Mouse (Mus musculus) midbrain, embryonic 12.5 days (tissue): ENCODE measurements at regions not wholly inside any gene's neighbourhood (a gene's known extent, or its start where the extent isn't known, plus 50 kb on each side); places are given as distances from the start of the nearest gene placed in this dataset.
A peak's percentile ranks its signal among the peaks of the same experiment; 100 is the strongest.
"Not testable (repeated sequence)": the region's sequence is repeated elsewhere in the genome, so short reads cannot be mapped to it uniquely, and the experiment has no call there.

Experiments used
- ATAC-seq: fragments of 200-750 bp; cut with Nextera tagmentation; 2 replicates; pipeline ENCODE4 v1.8.0; 2017; ENCODE audit warnings: low read depth, moderate TSS enrichment, moderate library complexity; ENCODE audit not compliant: low FRiP score
- H3K27ac ChIP-seq: fragments of 300-500 bp; sonication (generic); replicated peaks from 2 replicates; pipeline ENCODE4 v1.5.1; 2016; ENCODE audit warnings: mild to moderate bottlenecking
- H3K27me3 ChIP-seq: fragments of 300-500 bp; sonication (generic); 2 replicates; pipeline ENCODE4 v1.6.1; 2016; ENCODE audit warnings: mild to moderate bottlenecking
- H3K36me3 ChIP-seq: fragments of 300-500 bp; sonication (generic); 2 replicates; pipeline ENCODE4 v1.6.1; 2016
- H3K4me1 ChIP-seq: fragments of 300-500 bp; sonication (generic); 2 replicates; pipeline ENCODE4 v1.6.1; 2016
- H3K4me2 ChIP-seq: fragments of 300-500 bp; sonication (generic); replicated peaks from 2 replicates; pipeline ENCODE4 v1.6.1; 2016; ENCODE audit warnings: mild to moderate bottlenecking, moderate library complexity
- H3K4me3 ChIP-seq: fragments of 300-500 bp; sonication (generic); 2 replicates; pipeline ENCODE4 v1.5.1; 2016; ENCODE audit warnings: mild to moderate bottlenecking
- H3K9ac ChIP-seq: fragments of 300-500 bp; sonication (generic); replicated peaks from 2 replicates; pipeline ENCODE4 v1.6.1; 2016; ENCODE audit warnings: mild to moderate bottlenecking, moderate library complexity
- H3K9me3 ChIP-seq: fragments of 300-500 bp; sonication (generic); 2 replicates; pipeline ENCODE4 v1.6.1; 2016; ENCODE audit warnings: mild to moderate bottlenecking
- WGBS: fragments of 180-500 bp; shearing (Covaris S2); methylation state at CpG from one replicate; pipeline ENCODE4 v1.1.7; 2016; 5-methylcytosine and 5-hydroxymethylcytosine counted together

- WGBS: 83% methylated on average over 1 of the region's 1 CpGs
- H3K27me3 ChIP-seq: no peaks in the 10 kb centered on the region
- ATAC-seq: no peak
- H3K4me3 ChIP-seq: no peak overlapping the region
- H3K9me3 ChIP-seq: no peaks in the 10 kb centered on the region
- no peak overlapping the region for H3K27ac ChIP-seq
- H3K4me1 ChIP-seq: no peaks in the 10 kb centered on the region
- no peak overlapping the region for H3K9ac ChIP-seq
- H3K36me3 ChIP-seq: no peaks in the 10 kb centered on the region
- no peak overlapping the region for H3K4me2 ChIP-seq
These were observed 65.4 kb upstream of the Vps41 start for GRCm38 (mm10) chr13:18651658-18652057.

DNA sequence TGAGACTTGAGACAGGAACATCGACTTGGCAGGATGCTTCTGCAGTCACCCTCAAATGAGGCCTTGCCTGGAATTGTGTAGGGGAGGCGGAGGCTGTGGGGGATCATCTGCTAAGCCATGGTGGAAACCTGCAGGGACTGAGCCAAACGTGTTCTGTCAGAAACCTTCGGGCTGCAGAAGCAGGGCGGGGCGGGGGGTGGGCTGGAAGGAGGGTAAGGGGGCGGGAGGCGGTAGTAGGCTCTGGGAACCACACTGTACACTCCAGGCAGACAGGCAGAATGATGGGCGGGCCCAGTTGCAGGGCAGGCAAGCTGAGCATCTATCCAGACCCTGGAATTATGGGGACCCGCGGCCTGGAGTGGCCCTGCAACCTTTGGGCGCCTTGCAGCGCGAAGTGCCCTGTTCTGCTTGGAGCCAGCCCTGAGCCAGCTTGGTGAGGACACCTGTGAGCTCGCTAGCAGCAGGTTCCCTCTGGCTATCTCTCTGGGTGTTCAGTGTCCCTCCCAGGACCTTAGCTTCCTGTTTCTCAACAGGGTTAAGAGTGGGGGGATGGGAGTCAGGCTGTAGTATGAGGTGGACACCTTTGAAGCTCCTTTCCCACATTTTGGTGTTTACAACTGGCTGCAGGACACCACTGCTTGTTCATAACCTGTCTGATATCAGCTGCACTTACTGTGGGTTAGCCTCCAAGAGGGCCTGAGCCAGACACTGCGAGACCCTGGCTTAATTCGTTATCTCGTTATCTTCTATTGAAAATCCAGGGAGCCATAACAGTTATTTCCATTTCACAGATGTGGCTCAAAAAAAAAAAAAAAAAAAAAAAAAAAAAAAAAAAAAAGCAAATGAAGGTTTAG, 102.1 kb upstream of the Vps41 start:
- Histone ChIP-seq H3K4me3 (no peak overlapping the region), H3K36me3 (no peaks in the 10 kb centered on the region), H3K27ac (no peak overlapping the region), H3K4me1 (peaks cover 10% of the 10 kb centered on the region; the same call in 1 of the 2 replicates), H3K9me3 (no peaks in the 10 kb centered on the region), H3K9ac (0 out of 2 replicates have a peak overlapping the region, but pooled peaks have one; percentile 11), H3K27me3 (no peaks in the 10 kb centered on the region), H3K4me2 (peak overlapping the region; percentile 40)
- 20% methylated on average over 16 of the region's 18 CpGs for WGBS
- peak; percentile 82 for ATAC-seq

DNA sequence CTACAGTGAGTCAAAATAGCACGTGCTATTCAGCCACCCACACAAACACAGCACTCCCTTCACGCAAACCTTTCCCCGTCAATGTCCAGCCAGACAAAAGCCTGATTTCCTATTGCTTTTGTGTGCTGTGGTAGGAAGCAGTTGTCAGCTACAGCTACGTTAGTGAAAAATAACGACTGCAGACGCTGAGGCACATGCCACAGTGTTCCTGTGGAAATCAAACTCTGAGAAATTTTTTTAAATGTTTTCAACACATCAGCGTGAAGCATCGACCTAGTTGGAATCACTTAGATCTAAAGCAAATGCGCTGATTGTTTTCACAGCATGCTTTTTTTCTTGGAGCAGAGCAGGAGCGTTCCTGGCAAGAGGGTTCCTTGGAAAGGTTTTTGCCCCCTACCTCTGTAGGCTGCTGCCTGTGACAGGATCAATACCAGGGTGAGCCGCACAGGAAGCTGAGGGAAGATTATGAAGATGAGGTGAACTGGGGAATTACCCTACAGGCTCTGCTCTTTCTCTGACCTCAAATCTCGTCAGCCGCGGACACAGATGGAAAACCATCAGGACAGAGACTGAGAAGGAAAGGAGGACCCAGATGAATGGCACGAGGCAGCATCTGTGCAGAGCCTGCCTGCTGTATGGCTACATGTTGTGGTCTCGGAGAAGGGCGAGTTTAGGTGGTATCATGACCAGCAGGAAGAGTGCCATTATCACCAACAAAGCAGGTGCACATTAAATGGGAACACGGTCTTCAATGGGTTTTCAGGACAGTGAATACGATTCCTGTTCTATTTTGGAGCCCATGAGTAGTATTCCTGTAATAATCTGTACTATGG, 136.2 kb upstream of the Vps41 start:
- Histone ChIP-seq H3K4me3 (no peak overlapping the region), H3K9me3 (no peaks in the 10 kb centered on the region), H3K4me2 (peak overlapping the region; percentile 28), H3K4me1 (peaks cover 8% of the 10 kb centered on the region; the same call in 1 of the 2 replicates), H3K27me3 (peaks cover 6% of the 10 kb centered on the region), H3K36me3 (no peaks in the 10 kb centered on the region), H3K9ac (no peak overlapping the region), H3K27ac (no peak overlapping the region)
- 0 out of 2 replicates have a peak, but pooled peaks have one; percentile 42 for ATAC-seq
- 33% methylated on average over 19 of the region's 19 CpGs for WGBS

DNA sequence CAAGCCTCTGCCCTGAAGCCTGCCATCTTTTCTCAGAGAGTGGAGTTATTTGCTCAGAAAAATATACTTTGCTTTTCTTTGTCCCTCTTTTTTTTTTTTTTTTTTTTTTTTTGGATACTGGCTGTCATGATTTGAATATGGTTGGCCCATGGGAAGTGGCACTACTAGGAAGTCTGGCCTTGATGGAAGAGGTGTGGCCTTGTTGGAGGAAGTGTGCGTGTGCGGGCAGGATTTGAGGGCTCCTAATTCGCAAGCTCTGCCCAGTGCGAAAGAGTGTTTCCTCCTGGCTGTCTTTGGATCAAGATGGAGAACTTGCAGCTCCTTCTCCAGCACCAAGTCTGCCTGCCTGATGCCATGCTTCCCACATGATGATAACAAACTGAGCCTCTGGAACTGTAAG, 141.1 kb upstream of the Vps41 start:
- peaks cover 8% of the 10 kb centered on the region for H3K27me3 ChIP-seq
- no peaks in the 10 kb centered on the region for H3K36me3 ChIP-seq
- no peak overlapping the region for H3K4me3 ChIP-seq
- ATAC-seq: peak; percentile 38; the same call in 1 of the 2 replicates
- no peaks in the 10 kb centered on the region for H3K9me3 ChIP-seq
- H3K9ac ChIP-seq: no peak overlapping the region
- no peak overlapping the region for H3K4me2 ChIP-seq
- H3K4me1 ChIP-seq: peaks cover 14% of the 10 kb centered on the region
- WGBS: 41% methylated on average over 4 of the region's 4 CpGs
- H3K27ac ChIP-seq: no peak overlapping the region

DNA sequence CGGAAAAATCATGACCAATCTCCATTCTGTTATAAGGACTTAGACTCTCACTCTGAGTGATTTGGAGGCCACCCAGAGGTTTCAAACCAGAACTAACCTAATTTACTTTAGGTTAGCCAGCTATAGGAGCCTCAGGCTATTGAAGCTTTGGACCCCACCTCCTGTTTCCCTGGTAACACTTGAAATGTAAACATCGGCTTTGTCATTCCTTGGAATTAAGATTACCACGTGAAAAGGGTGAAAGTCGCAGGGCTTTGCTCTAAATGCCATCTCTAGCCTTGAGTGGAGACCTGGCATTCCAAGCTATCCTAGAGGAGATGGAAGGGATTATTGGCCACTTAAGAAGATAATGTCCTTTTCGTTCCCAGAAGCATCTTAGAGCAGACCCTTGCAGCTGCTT, 141.5 kb upstream of the Vps41 start:
- WGBS: 2% methylated on average over 5 of the region's 5 CpGs
- Histone ChIP-seq H3K9me3 (no peaks in the 10 kb centered on the region), H3K36me3 (no peaks in the 10 kb centered on the region), H3K27me3 (peaks cover 7% of the 10 kb centered on the region; the same call in 1 of the 2 replicates), H3K4me3 (no peak overlapping the region), H3K9ac (no peak overlapping the region), H3K4me1 (peaks cover 10% of the 10 kb centered on the region), H3K27ac (no peak overlapping the region), H3K4me2 (no peak overlapping the region)
- peak; percentile 91 for ATAC-seq

- not testable (repeated sequence) for H3K9ac ChIP-seq, H3K9me3 ChIP-seq, H3K4me1 ChIP-seq, H3K4me2 ChIP-seq, H3K27me3 ChIP-seq, ATAC-seq, H3K4me3 ChIP-seq, H3K36me3 ChIP-seq, H3K27ac ChIP-seq
- WGBS: 89% methylated on average over 4 of the region's 4 CpGs
These were observed 144.5 kb upstream of the Pou6f2 start for GRCm38 (mm10) chr13:18542032-18542431.

- no peak overlapping the region for H3K27ac ChIP-seq
- 71% methylated on average over 1 of the region's 1 CpGs for WGBS
- H3K27me3 ChIP-seq: no peaks in the 10 kb centered on the region
- H3K4me2 ChIP-seq: no peak overlapping the region
- no peak for ATAC-seq
- H3K36me3 ChIP-seq: no peaks in the 10 kb centered on the region
- no peak overlapping the region for H3K9ac ChIP-seq
- H3K9me3 ChIP-seq: no peaks in the 10 kb centered on the region
- no peak overlapping the region for H3K4me3 ChIP-seq
- H3K4me1 ChIP-seq: no peaks in the 10 kb centered on the region
These were observed 133.0 kb upstream of the Pou6f2 start for GRCm38 (mm10) chr13:18530509-18530908.

- Histone ChIP-seq H3K27me3 (peaks cover 6% of the 10 kb centered on the region; the same call in 1 of the 2 replicates), H3K36me3 (no peaks in the 10 kb centered on the region), H3K27ac (no peak overlapping the region), H3K4me1 (0 out of 2 replicates have a peak, but pooled peaks cover 10% of the 10 kb centered on the region), H3K4me2 (peak overlapping the region; percentile 41), H3K9me3 (no peaks in the 10 kb centered on the region), H3K9ac (no peak overlapping the region), H3K4me3 (peak overlapping the region; percentile 12; the same call in 1 of the 2 replicates)
- WGBS: 17% methylated on average over 4 of the region's 4 CpGs
- no peak for ATAC-seq
These were observed 100.7 kb upstream of the Pou6f2 start for GRCm38 (mm10) chr13:18498159-18498558.

DNA sequence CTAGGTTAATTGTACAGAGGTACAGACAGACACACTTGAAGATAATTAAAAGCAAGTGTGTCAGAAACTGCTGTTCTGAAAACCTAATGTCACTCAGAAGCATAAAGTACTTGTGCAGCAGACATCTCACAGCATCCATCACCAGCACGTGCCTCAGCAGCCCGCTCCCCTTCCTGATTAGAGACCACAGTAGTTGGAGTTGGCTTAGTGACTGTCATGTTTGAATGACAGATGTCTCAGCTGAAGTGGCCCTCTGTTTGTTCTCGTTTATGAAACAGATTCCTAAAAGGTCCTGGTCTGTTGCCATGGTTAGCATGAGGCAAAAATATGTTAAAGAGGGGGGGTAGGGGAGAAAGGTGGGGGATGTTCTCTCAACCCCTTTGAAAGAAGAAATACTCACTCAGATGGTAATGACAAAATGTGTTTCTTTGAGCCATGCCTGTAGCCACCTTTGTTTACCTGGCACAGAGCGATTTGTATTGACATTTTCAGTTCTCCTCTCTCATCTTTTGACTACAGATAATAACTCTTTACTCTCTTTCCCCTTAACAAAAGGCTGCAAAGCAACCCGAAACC, 100.2 kb upstream of the Pou6f2 start:
- no peak overlapping the region for H3K27ac ChIP-seq
- peak; percentile 70; the same call in 1 of the 2 replicates for ATAC-seq
- 9% methylated on average over 5 of the region's 5 CpGs for WGBS
- H3K4me2 ChIP-seq: peak overlapping the region; percentile 41
- H3K4me3 ChIP-seq: peak overlapping the region; percentile 12; the same call in 1 of the 2 replicates
- H3K9me3 ChIP-seq: no peaks in the 10 kb centered on the region
- peaks cover 6% of the 10 kb centered on the region; the same call in 1 of the 2 replicates for H3K27me3 ChIP-seq
- no peaks in the 10 kb centered on the region for H3K36me3 ChIP-seq
- 0 out of 2 replicates have a peak, but pooled peaks cover 10% of the 10 kb centered on the region for H3K4me1 ChIP-seq
- no peak overlapping the region for H3K9ac ChIP-seq

GRCm38 (mm10) chr13:18495021-18495811, 97.7 kb upstream of the Pou6f2 start:
- Histone ChIP-seq H3K9ac (no peak overlapping the region), H3K4me1 (0 out of 2 replicates have a peak, but pooled peaks cover 10% of the 10 kb centered on the region), H3K9me3 (no peaks in the 10 kb centered on the region), H3K4me2 (no peak overlapping the region), H3K4me3 (no peak overlapping the region), H3K36me3 (no peaks in the 10 kb centered on the region), H3K27me3 (peaks cover 6% of the 10 kb centered on the region; the same call in 1 of the 2 replicates), H3K27ac (no peak overlapping the region)
- WGBS: 74% methylated on average over 10 of the region's 10 CpGs
- ATAC-seq: no peak

DNA sequence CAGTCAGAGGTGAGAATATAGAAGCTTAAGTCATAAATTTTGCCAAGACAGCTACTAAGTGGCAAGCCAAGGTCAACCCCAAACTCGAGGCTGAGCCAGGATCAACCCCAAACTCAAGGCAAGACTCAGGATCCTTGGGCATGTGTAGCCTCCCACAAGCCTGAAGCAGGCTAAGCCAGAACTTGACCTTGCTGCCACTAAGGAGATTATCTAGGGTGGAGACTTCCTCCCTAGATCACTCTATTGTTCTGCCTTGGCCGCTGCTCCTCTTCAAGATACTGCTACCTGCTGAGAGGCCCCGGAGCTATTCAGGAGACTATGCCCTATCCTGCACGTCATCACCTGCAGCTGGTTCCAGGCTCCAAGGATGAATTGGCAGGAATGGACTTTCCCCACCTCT, 88.3 kb upstream of the Pou6f2 start:
- not testable (repeated sequence) for ATAC-seq, H3K27ac ChIP-seq, H3K36me3 ChIP-seq, H3K4me2 ChIP-seq, H3K27me3 ChIP-seq, H3K4me3 ChIP-seq, H3K9me3 ChIP-seq, H3K4me1 ChIP-seq, H3K9ac ChIP-seq
- 19% methylated on average over 4 of the region's 4 CpGs for WGBS
